9 mouse cellular contexts compared by ENCODE assay signal in genomic region chr12:103142550-103143010, GRCm38 (mm10).
DNase-seq lines count a peak whose midpoint lies in the region; TF ChIP-seq lines count a peak whose summit lies in the region.
"Had no signal": no experiment of that assay in that cellular context is flagged by ENCODE, and none has a peak within 500 bp of the region (broad histone marks: within the 10 kb centered on the region; RNA-seq: fewer than 3 reads in every experiment).

No protein-coding gene starts in this region.

- in situ Hi-C loops in ES-E14 (cut with MboI; ENCODE audit: low sequenced_read_pairs in 2 of 2, unreplicated experiment in 2 of 2), result loop anchor here (5.0 to 25.0 kb wide), 2 partner anchors 165 to 170 kb away; partner anchors contain the start of gene Fam181a (in 1 of the 2)

- intact Hi-C loops in left cerebral cortex, adult 2 months (cut with DNase I), result loop anchor here (1.0 to 5.0 kb wide), 3 partner anchors 159 to 180 kb away; no protein-coding TSS in a partner anchor

- no peak overlapping the region for H3K4me3 ChIP-seq in left cerebral cortex, adult 2 months
- no peak overlapping the region for H3K4me3 ChIP-seq in ES-E14 (ENCODE audit: insufficient read depth in 1 of 2, low read depth in 1 of 2, low read length in 2 of 2, poor library complexity in 1 of 2, severe bottlenecking in 1 of 2)
- H3K4me3 ChIP-seq: embryonic facial prominence, embryonic 12.5 days had no signal

- peaks cover 0 to 5% of the 10 kb centered on the region in 2 experiments; a peak in 1 of 4 replicates for H3K4me1 ChIP-seq in ES-E14 (ENCODE audit: control insufficient read depth in 2 of 2, insufficient read depth in 2 of 2, low read length in 2 of 2, poor library complexity in 1 of 2)
- H3K4me1 ChIP-seq: embryonic facial prominence, embryonic 12.5 days had no signal

- H3K9ac ChIP-seq in ES-E14 (ENCODE audit: insufficient read depth, low read depth, low read length, poor library complexity, severe bottlenecking), result no peak overlapping the region
- H3K9ac ChIP-seq: embryonic facial prominence, embryonic 12.5 days had no signal

- no peak for DNase-seq in left cerebral cortex, adult 2 months (ENCODE audit: extremely low spot score in 1 of 2, low spot score in 2 of 2)
- DNase-seq in left cerebral cortex, adult 11 months (ENCODE audit: low spot score), result no peak
- DNase-seq in ES-E14 (ENCODE audit: low read depth, low spot score), result peak; percentile 41
- peak; percentile 7 for DNase-seq in cerebellum, adult 11 months
- peak; percentile 63 for DNase-seq in heart, adult 8-10 months (ENCODE audit: low spot score)
- DNase-seq in kidney, postnatal 14 days, result peak; percentile 54
- peak; percentile 54 for DNase-seq in naive thymus-derived CD4-positive, alpha-beta T cell, adult 2 months (ENCODE audit: low read depth)
- no peak for DNase-seq in spleen, adult 12 weeks (ENCODE audit: low spot score)

- no peak overlapping the region for H3K27ac ChIP-seq in left cerebral cortex, adult 2 months
- no peak overlapping the region for H3K27ac ChIP-seq in ES-E14 (ENCODE audit: insufficient read depth, low read depth, low read length, poor library complexity, severe bottlenecking)
- H3K27ac ChIP-seq: embryonic facial prominence, embryonic 12.5 days had no signal

- no peaks in the 10 kb centered on the region for H3K36me3 ChIP-seq in ES-E14 (ENCODE audit: control insufficient read depth, insufficient read depth, low read length, poor library complexity, severe bottlenecking)
- H3K36me3 ChIP-seq: embryonic facial prominence, embryonic 12.5 days had no signal

- H3K9me3 ChIP-seq in ES-E14 (ENCODE audit: control insufficient read depth, insufficient read depth, low read depth, low read length), result no peaks in the 10 kb centered on the region
- H3K9me3 ChIP-seq: embryonic facial prominence, embryonic 12.5 days had no signal

- TF ChIP-seq CTCF in left cerebral cortex, adult 2 months (IDR thresholded peaks at IDR 0.05), result peak; percentile 72

TF ChIP-seq in ES-E14, 5 proteins besides CTCF, POLR2A, EP300 and RAD21:
- TF ChIP-seq ZNF384 (IDR thresholded peaks at IDR 0.05; ENCODE audit: low read depth, low read length) (no peak), ZC3H11A (IDR thresholded peaks at IDR 0.05; ENCODE audit: borderline replicate concordance, low read depth, low read length) (peak; percentile 35; the same call in 1 of the 2 replicates), HCFC1 (IDR thresholded peaks at IDR 0.05; ENCODE audit: borderline replicate concordance, insufficient read depth, low read length) (no peak), MAFK (IDR thresholded peaks at IDR 0.05; ENCODE audit: insufficient read depth, low read depth, low read length) (no peak), CHD2 (IDR thresholded peaks at IDR 0.05; ENCODE audit: low read depth, low read length) (no peak)

Comparison
In these comparisons a context has a peak if more than half of its experiments do, and no peak if none do; other contexts are left out.
1. DNase-seq: peak in ES-E14 (single experiment), cerebellum, adult 11 months (single experiment), heart, adult 8-10 months (single experiment), kidney, postnatal 14 days (single experiment) and naive thymus-derived CD4-positive, alpha-beta T cell, adult 2 months (single experiment); none in left cerebral cortex, adult 2 months (0 of 2), left cerebral cortex, adult 11 months (single experiment) and spleen, adult 12 weeks (single experiment).